Mouse (Mus musculus): ENCODE measurements around the gene Ccdc137. TPM values are rescaled to one million over a fixed set of nuclear protein-coding genes. Genes with fewer than 3 reads are reported as not detected.

Gene Ccdc137
- polyA plus RNA-seq, 1 experiment from 2014 or later: 25.4 TPM

GRCm38 (mm10) chr11:120455413-120455812 is 2.5 kb upstream of the Ccdc137 start:
- WGBS: 94% methylated on average over 7 of the region's 7 CpGs
- Histone ChIP-seq H3K27me3 (ENCODE audit: control insufficient read depth, insufficient read depth, low read length) (no peaks in the 10 kb centered on the region), H3K4me2 (no peak overlapping the region), H3K4me1 (ENCODE audit: control insufficient read depth, insufficient read depth, low read length) (peaks cover 5% of the 10 kb centered on the region), H3K9me3 (ENCODE audit: control insufficient read depth, low read length) (no peaks in the 10 kb centered on the region), H3K9ac (ENCODE audit: low read length) (no peak overlapping the region), H3K27ac (ENCODE audit: low read depth, low read length) (no peak overlapping the region), H3K4me3 (ENCODE audit: low read depth, low read length) (no peak overlapping the region), H3K36me3 (ENCODE audit: control insufficient read depth, insufficient read depth, low read length) (0 out of 2 replicates have a peak, but pooled peaks cover 4% of the 10 kb centered on the region)
- no peak for DNase-seq (ENCODE audit: low spot score, missing footprints)
- no peak for ATAC-seq (ENCODE audit: low FRiP score)

- H3K9ac ChIP-seq (ENCODE audit: low read length): peak overlapping the region; percentile 96
- DNase-seq (ENCODE audit: low spot score, missing footprints): no peak
- peaks cover 11% of the 10 kb centered on the region for H3K36me3 ChIP-seq (ENCODE audit: control insufficient read depth, insufficient read depth, low read length)
- H3K27ac ChIP-seq (ENCODE audit: low read depth, low read length): peak overlapping the region; percentile 47; the same call in 1 of the 2 replicates
- ATAC-seq (ENCODE audit: low FRiP score): no peak; the same call in 1 of the 2 replicates
- peaks cover 5% of the 10 kb centered on the region for H3K4me1 ChIP-seq (ENCODE audit: control insufficient read depth, insufficient read depth, low read length)
- no peaks in the 10 kb centered on the region for H3K27me3 ChIP-seq (ENCODE audit: control insufficient read depth, insufficient read depth, low read length)
- H3K9me3 ChIP-seq (ENCODE audit: control insufficient read depth, low read length): no peaks in the 10 kb centered on the region
- 41% methylated on average over 14 of the region's 14 CpGs for WGBS
- peak overlapping the region; percentile 89 for H3K4me2 ChIP-seq
- peak overlapping the region; percentile 82 for H3K4me3 ChIP-seq (ENCODE audit: low read depth, low read length)
Measured at GRCm38 (mm10) chr11:120457370-120457769, 545 bp upstream of the Ccdc137 start.

GRCm38 (mm10) chr11:120458847-120459597 is 1.1 kb downstream of the Ccdc137 start:
- DNase-seq (ENCODE audit: low spot score, missing footprints) (no peak), ATAC-seq (ENCODE audit: low FRiP score) (no peak)
- Histone ChIP-seq H3K36me3 (ENCODE audit: control insufficient read depth, insufficient read depth, low read length) (peaks cover 12% of the 10 kb centered on the region), H3K27me3 (ENCODE audit: control insufficient read depth, insufficient read depth, low read length) (no peaks in the 10 kb centered on the region), H3K27ac (ENCODE audit: low read depth, low read length) (no peak overlapping the region), H3K4me2 (peak overlapping the region; percentile 89), H3K9me3 (ENCODE audit: control insufficient read depth, low read length) (no peaks in the 10 kb centered on the region), H3K4me1 (ENCODE audit: control insufficient read depth, insufficient read depth, low read length) (peaks cover 5% of the 10 kb centered on the region), H3K9ac (ENCODE audit: low read length) (peak overlapping the region; percentile 96), H3K4me3 (ENCODE audit: low read depth, low read length) (peak overlapping the region; percentile 82)
- 71% methylated on average over 6 of the region's 6 CpGs for WGBS

GRCm38 (mm10) chr11:120463536-120463935 is 5.6 kb downstream of the Ccdc137 start:
- DNase-seq (ENCODE audit: low spot score, missing footprints) (no peak), ATAC-seq (ENCODE audit: low FRiP score) (no peak)
- Histone ChIP-seq H3K4me2 (no peak overlapping the region), H3K27me3 (ENCODE audit: control insufficient read depth, insufficient read depth, low read length) (no peaks in the 10 kb centered on the region), H3K9ac (ENCODE audit: low read length) (no peak overlapping the region), H3K36me3 (ENCODE audit: control insufficient read depth, insufficient read depth, low read length) (peaks cover 12% of the 10 kb centered on the region), H3K27ac (ENCODE audit: low read depth, low read length) (no peak overlapping the region), H3K4me3 (ENCODE audit: low read depth, low read length) (no peak overlapping the region), H3K9me3 (ENCODE audit: control insufficient read depth, low read length) (no peaks in the 10 kb centered on the region), H3K4me1 (ENCODE audit: control insufficient read depth, insufficient read depth, low read length) (peaks cover 18% of the 10 kb centered on the region)
- 94% methylated on average over 2 of the region's 2 CpGs for WGBS

GRCm38 (mm10) chr11:120464365-120464764 is 6.5 kb downstream of the Ccdc137 start:
- no peak overlapping the region for H3K9ac ChIP-seq (ENCODE audit: low read length)
- H3K27me3 ChIP-seq (ENCODE audit: control insufficient read depth, insufficient read depth, low read length): no peaks in the 10 kb centered on the region
- H3K9me3 ChIP-seq (ENCODE audit: control insufficient read depth, low read length): no peaks in the 10 kb centered on the region
- peaks cover 15% of the 10 kb centered on the region for H3K4me1 ChIP-seq (ENCODE audit: control insufficient read depth, insufficient read depth, low read length)
- 90% methylated on average over 5 of the region's 5 CpGs for WGBS
- H3K4me2 ChIP-seq: no peak overlapping the region
- H3K36me3 ChIP-seq (ENCODE audit: control insufficient read depth, insufficient read depth, low read length): peaks cover 12% of the 10 kb centered on the region
- no peak overlapping the region for H3K27ac ChIP-seq (ENCODE audit: low read depth, low read length)
- ATAC-seq (ENCODE audit: low FRiP score) (no peak), DNase-seq (ENCODE audit: low spot score, missing footprints) (no peak)
- no peak overlapping the region for H3K4me3 ChIP-seq (ENCODE audit: low read depth, low read length)

GRCm38 (mm10) chr11:120465521-120465920 is 7.6 kb downstream of the Ccdc137 start:
- no peak overlapping the region for H3K9ac ChIP-seq (ENCODE audit: low read length)
- H3K36me3 ChIP-seq (ENCODE audit: control insufficient read depth, insufficient read depth, low read length): peaks cover 9% of the 10 kb centered on the region
- H3K27ac ChIP-seq (ENCODE audit: low read depth, low read length): no peak overlapping the region
- H3K4me2 ChIP-seq: no peak overlapping the region
- H3K4me1 ChIP-seq (ENCODE audit: control insufficient read depth, insufficient read depth, low read length): peaks cover 15% of the 10 kb centered on the region
- no peaks in the 10 kb centered on the region for H3K27me3 ChIP-seq (ENCODE audit: control insufficient read depth, insufficient read depth, low read length)
- DNase-seq (ENCODE audit: low spot score, missing footprints): no peak
- no peak for ATAC-seq (ENCODE audit: low FRiP score)
- WGBS: 99% methylated on average over 4 of the region's 4 CpGs
- H3K4me3 ChIP-seq (ENCODE audit: low read depth, low read length): no peak overlapping the region
- no peaks in the 10 kb centered on the region for H3K9me3 ChIP-seq (ENCODE audit: control insufficient read depth, low read length)

- peak within 1 kb of the TSS; percentile 96 for H3K4me2 ChIP-seq
- ATAC-seq (ENCODE audit: low FRiP score) (peak; percentile 100), DNase-seq (ENCODE audit: low spot score, missing footprints) (peak; percentile 99)
- H3K9me3 ChIP-seq (ENCODE audit: control insufficient read depth, low read length): no peaks in the 10 kb centered on the region
- WGBS: under 1% methylated on average over 54 of the region's 54 CpGs
- peaks cover 15% of the 10 kb centered on the region for H3K4me1 ChIP-seq (ENCODE audit: control insufficient read depth, insufficient read depth, low read length)
- H3K27ac ChIP-seq (ENCODE audit: low read depth, low read length): peak within 1 kb of the TSS; percentile 69
- H3K27me3 ChIP-seq (ENCODE audit: control insufficient read depth, insufficient read depth, low read length): no peaks in the 10 kb centered on the region
- H3K36me3 ChIP-seq (ENCODE audit: control insufficient read depth, insufficient read depth, low read length): peaks cover 14% of the 10 kb centered on the region
- H3K9ac ChIP-seq (ENCODE audit: low read length): peak within 1 kb of the TSS; percentile 88
- H3K4me3 ChIP-seq (ENCODE audit: low read depth, low read length): peak within 1 kb of the TSS; percentile 92
Measured at GRCm38 (mm10) chr11:120467051-120467735, 9.3 kb downstream of the Ccdc137 start, which contains the start of gene Arl16. TSS of gene Arl16 (minus strand) at chr11:120467607.

- Histone ChIP-seq H3K27ac (ENCODE audit: low read depth, low read length) (peak overlapping the region; percentile 30), H3K4me1 (ENCODE audit: control insufficient read depth, insufficient read depth, low read length) (peaks cover 15% of the 10 kb centered on the region), H3K9me3 (ENCODE audit: control insufficient read depth, low read length) (no peaks in the 10 kb centered on the region), H3K36me3 (ENCODE audit: control insufficient read depth, insufficient read depth, low read length) (peaks cover 15% of the 10 kb centered on the region), H3K27me3 (ENCODE audit: control insufficient read depth, insufficient read depth, low read length) (no peaks in the 10 kb centered on the region), H3K4me2 (peak overlapping the region; percentile 90), H3K4me3 (ENCODE audit: low read depth, low read length) (peak overlapping the region; percentile 92), H3K9ac (ENCODE audit: low read length) (peak overlapping the region; percentile 84)
- WGBS: 2% methylated on average over 33 of the region's 33 CpGs
- no peak for ATAC-seq (ENCODE audit: low FRiP score)
- no peak for DNase-seq (ENCODE audit: low spot score, missing footprints)
Measured at GRCm38 (mm10) chr11:120467736-120468092, 9.8 kb downstream of the Ccdc137 start.

GRCm38 (mm10) chr11:120472052-120472451 is 14.1 kb downstream of the Ccdc137 start:
- no peaks in the 10 kb centered on the region for H3K27me3 ChIP-seq (ENCODE audit: control insufficient read depth, insufficient read depth, low read length)
- WGBS: 96% methylated on average over 6 of the region's 6 CpGs
- H3K4me3 ChIP-seq (ENCODE audit: low read depth, low read length): no peak overlapping the region
- H3K36me3 ChIP-seq (ENCODE audit: control insufficient read depth, insufficient read depth, low read length): peaks cover 27% of the 10 kb centered on the region
- H3K27ac ChIP-seq (ENCODE audit: low read depth, low read length): no peak overlapping the region
- H3K4me1 ChIP-seq (ENCODE audit: control insufficient read depth, insufficient read depth, low read length): peaks cover 7% of the 10 kb centered on the region
- no peaks in the 10 kb centered on the region for H3K9me3 ChIP-seq (ENCODE audit: control insufficient read depth, low read length)
- DNase-seq (ENCODE audit: low spot score, missing footprints) (no peak), ATAC-seq (ENCODE audit: low FRiP score) (no peak)
- H3K4me2 ChIP-seq: no peak overlapping the region
- H3K9ac ChIP-seq (ENCODE audit: low read length): no peak overlapping the region

Measured in midbrain, embryonic 11.5 days (tissue).